Mouse (Mus musculus) megakaryocyte, adult 5-6 weeks (primary cell): ENCODE measurements around the gene Ly86. TPM values are rescaled to one million over a fixed set of nuclear protein-coding genes. Genes with fewer than 3 reads are reported as not detected.
A peak's percentile ranks its signal among the peaks of the same experiment; 100 is the strongest.

ENCODE experiments used
- ATAC-seq: 2 replicates; pipeline ENCODE4 v1.8.0; 2016; ENCODE audit warnings: mild to moderate bottlenecking, inconsistent platforms; ENCODE audit not compliant: poor library complexity, severe bottlenecking
- total RNA-seq, 2 experiments: library from RNA; stranded (forward) in 1 of 2; stranded (reverse) in 1 of 2; fragments of 153-499, 151-499 nt in 1 of 2; fragments of 221-1000, 200-1000 nt in 1 of 2; gene quantifications; 2 replicates each; pipeline versions ENCODE4 v1.2.3 to v1.2.4; 2015 to 2017

Ly86 gene
- total RNA-seq, 2 experiments from 2014 or later: 439 to 530 TPM

DNA sequence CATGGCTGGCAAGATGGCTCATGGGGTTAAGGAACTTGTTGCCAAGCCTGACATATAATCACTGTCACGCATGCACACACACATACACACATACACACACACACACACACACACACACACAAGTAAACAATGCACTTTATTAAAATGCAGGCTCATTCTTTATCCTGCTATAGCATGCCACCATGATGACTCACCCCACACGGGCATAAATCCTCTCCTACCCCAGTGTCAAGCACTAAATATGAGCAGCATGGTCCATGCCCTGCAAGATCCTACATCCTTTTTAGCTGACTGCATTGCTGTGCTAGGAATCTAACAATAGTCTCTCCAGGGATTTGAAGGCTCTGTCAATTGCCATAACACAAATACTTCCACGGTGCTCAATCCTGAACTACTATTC, 83.5 kb downstream of the Ly86 start:
- ATAC-seq: no peak

DNA sequence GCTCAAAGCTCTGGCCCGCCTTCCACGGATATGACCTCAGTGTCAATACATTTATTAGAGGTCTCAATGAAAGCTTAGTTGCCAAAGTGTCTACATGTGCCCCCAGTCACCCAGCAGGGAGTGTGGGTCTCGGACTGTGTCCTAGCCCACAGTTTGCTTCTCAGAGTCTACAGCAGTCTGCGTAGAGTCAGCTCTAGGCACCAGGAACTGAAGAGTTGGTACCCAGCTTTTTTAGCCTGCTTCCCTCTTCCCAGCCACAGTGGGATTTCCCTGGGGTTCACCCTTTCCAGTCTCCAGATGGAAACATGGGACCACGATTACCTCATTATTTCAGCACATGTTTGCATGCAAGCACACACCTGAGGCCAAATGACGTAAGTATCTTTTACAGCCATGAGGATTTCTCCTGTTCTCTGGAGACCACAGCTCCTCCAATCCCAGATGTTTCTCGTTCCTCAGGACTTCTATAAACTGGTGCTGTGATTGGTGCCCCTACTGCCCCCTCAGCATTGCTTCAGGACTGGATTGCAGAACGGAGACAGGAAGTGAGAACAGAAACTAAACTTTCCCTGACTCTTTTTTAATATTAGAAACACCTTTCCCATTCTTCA, 84.8 kb downstream of the Ly86 start:
- no peak for ATAC-seq

- no peak for ATAC-seq
Observed at GRCm38 (mm10) chr13:37431707-37432106, 86.7 kb downstream of the Ly86 start.

- peak; percentile 31; the same call in 1 of the 2 replicates for ATAC-seq
Observed at GRCm38 (mm10) chr13:37432653-37433052, 87.6 kb downstream of the Ly86 start.

GRCm38 (mm10) chr13:37433142-37433541, 88.1 kb downstream of the Ly86 start:
- no peak for ATAC-seq

GRCm38 (mm10) chr13:37433730-37434129, 88.7 kb downstream of the Ly86 start:
- no peak for ATAC-seq

DNA sequence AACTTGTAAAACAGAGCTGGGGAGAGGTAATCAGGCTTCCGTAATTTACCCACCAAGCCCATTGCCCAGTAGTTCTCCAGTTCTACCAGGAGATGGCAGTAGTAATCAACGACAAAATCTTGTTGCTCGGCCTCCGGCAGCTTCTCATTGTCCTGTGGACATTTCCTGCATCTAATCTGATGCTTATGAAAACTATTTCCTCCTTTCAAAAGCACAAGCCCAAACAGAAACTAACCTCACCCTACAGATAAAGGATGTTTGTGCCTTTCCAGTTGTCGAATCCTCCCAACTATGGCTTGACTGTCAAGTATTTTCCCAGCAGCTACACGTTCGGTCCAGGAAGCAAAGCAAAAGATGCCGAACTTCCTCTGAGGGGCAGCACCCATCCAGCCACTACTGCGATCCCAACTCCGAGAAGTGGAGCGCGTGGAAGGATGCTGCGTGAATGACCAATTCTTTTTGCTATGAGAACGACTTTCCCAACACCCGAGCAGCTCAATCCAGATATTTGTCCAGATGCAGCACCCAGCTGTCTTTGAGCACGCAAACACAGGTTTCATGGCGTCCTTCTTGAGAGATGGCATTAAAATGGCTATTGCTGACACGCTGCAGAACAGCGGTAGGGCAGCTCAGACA, 89.2 kb downstream of the Ly86 start:
- ATAC-seq: peak; percentile 94

DNA sequence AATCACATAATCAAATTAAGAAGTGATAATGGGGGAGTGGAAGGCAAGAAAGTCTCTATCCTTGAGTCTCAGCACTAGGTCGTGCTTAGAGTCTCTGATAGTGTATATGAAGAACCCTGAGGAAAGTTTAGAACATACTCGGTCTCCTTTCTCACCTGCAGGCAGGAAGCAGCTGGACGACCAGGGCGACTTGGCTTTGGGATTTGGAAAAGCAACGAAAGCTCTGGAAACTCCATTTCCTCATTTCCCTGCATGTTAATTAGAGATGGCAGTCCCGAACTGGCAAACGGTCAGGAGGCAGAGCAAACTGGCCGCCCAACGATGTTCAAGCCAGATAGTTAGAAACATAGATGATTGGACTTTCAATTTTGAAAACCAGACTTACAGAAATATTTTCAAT, 89.8 kb downstream of the Ly86 start:
- no peak for ATAC-seq

GRCm38 (mm10) chr13:37436267-37437013, 91.4 kb downstream of the Ly86 start:
- ATAC-seq: no peak

- ATAC-seq: no peak
Observed at GRCm38 (mm10) chr13:37438788-37439187, 93.8 kb downstream of the Ly86 start.

DNA sequence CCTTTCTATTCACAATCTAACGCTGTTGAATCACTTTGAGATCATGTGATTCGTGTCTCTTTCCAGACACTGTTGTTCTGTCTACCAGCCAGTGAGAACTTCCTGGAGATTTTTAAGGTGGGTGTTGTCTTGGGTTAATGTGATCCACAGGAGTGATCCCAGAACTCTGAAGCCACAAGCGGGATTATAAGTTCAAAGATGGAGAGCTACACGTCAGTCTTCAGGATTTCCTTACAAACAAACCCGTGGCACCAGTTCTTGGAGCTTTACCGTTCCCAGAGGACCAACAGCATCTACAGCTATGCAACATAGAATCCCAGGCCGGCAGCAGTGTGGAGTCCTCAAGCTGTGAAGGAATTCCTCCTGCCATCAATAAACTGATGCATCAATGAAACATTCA, 94.5 kb downstream of the Ly86 start:
- no peak for ATAC-seq

DNA sequence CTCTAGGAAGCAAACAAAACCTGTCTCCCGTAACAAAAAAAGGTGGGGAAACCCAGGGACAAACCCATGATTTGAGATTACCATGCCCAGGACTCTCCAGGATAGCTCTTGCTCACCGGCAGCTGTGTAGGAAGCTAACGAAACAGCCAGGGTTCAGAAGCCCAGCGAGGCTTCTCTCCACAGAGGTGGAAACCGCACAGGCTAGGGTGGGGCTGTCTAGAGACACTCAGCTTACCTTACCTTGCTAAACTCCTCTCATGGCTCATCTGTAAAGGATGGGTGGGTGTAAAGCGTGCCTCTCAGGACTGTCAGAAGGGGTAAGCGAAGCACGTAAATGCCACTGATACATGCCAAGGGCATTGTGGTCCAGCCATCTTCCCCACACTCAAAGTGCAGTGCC, 94.9 kb downstream of the Ly86 start:
- no peak for ATAC-seq

GRCm38 (mm10) chr13:37440593-37441307, 95.7 kb downstream of the Ly86 start:
- ATAC-seq: no peak

- ATAC-seq: no peak
Observed at GRCm38 (mm10) chr13:37442058-37442457, 97.0 kb downstream of the Ly86 start.

- ATAC-seq: no peak
Observed at GRCm38 (mm10) chr13:37442531-37442930, 97.5 kb downstream of the Ly86 start.

DNA sequence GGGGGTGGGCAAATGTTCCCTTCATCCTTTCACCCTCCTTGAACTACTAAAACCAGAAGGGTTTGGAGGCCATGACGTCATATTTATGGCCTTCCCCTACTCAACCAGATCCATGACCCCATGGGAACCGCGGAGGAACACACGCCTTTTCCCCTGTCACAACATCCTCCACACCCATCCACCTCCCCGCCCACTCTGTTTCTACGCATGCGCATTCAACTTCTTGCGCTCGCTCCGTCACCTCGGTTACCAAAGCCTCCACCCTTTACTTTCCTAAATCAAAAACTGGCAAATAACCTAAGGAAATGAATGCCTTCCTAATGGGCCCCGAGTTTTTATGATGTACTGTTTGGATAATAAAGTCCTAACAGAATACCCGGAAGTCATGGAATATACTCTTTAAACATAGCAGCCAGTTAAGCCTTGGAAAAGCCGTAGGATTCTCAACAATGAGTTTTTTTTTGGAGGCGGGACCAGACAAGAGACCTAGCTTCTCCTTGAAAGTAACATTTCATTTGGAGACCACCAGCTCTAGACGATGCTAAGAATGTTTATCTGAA, 101.8 kb downstream of the Ly86 start:
- no peak for ATAC-seq

- ATAC-seq: no peak
Observed at GRCm38 (mm10) chr13:37451021-37451420, 106.0 kb downstream of the Ly86 start.

DNA sequence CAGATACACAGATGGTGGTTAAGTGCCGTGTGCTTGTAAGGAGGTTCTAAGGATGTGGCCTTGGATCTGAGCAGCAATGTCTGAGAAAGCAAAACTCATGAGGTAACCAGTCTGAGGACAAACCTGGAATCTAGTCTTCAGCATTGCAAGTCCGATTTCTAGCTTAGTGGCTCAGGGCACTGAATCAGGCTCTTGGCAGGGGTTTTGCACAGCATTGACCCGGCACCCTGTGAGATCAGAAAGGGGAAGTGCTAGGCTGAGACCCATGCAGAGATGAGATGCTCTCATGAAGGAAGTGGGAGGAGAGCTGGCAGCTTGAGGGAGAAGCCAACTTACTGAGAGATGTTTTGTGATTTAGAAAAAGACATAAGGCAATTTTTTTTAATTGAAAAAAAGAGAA, 106.5 kb downstream of the Ly86 start:
- ATAC-seq: peak; percentile 81

- peak; percentile 53 for ATAC-seq
Observed at GRCm38 (mm10) chr13:37452022-37452941, 107.3 kb downstream of the Ly86 start.

DNA sequence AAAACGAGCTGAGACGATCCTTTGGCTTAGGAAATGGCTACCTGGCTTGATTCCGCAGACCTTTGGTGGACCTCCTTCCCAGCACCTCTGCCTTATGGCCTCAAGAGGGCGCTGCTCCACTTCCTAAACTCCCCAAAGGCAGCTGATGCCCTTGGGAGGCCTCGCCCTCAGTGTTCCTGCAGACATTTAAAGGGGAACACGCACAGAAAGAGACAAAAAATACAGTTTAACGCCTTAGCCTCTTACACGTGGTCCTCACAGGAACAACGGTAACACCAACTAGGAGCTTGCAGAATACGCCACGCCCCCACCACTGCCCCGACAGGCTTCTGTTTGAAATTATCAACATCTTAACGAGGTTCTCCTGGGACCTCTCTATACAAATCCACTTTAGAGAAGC, 108.2 kb downstream of the Ly86 start:
- ATAC-seq: peak; percentile 80
